9 mouse cellular contexts compared by ENCODE assay signal in genomic region chr2:103848923-103849700, GRCm38 (mm10). TPM values are rescaled to one million over a fixed set of nuclear protein-coding genes. Genes with fewer than 3 reads are reported as not detected.
DNase-seq lines count a peak whose midpoint lies in the region; ATAC-seq lines count a peak whose summit lies in the region.
"Had no signal": no experiment of that assay in that cellular context is flagged by ENCODE, and none has a peak within 500 bp of the region (broad histone marks: within the 10 kb centered on the region; RNA-seq: fewer than 3 reads in every experiment).

No protein-coding gene starts in this region.

- no peak overlapping the region for H3K27ac ChIP-seq in embryonic facial prominence, embryonic 12.5 days
- H3K27ac ChIP-seq in liver, embryonic 13.5 days: no peak overlapping the region
- H3K27ac ChIP-seq: stomach, embryonic 15.5 days had no signal

- H3K36me3 ChIP-seq in embryonic facial prominence, embryonic 12.5 days: no peaks in the 10 kb centered on the region
- H3K36me3 ChIP-seq in liver, embryonic 13.5 days: no peaks in the 10 kb centered on the region
- H3K36me3 ChIP-seq: stomach, embryonic 15.5 days had no signal

- H3K4me1 ChIP-seq in embryonic facial prominence, embryonic 12.5 days: no peaks in the 10 kb centered on the region
- H3K4me1 ChIP-seq in liver, embryonic 13.5 days (replicated peaks): 0 out of 2 replicates have a peak, but pooled peaks cover 4% of the 10 kb centered on the region

- ATAC-seq in frontal cortex, adult (ENCODE audit: low TSS enrichment): peak; percentile 74
- 0 out of 2 replicates have a peak, but pooled peaks have one; percentile 41 for ATAC-seq in embryonic facial prominence, embryonic 12.5 days (ENCODE audit: insufficient number of reproducible peaks, insufficient read depth, low FRiP score, low TSS enrichment)
- ATAC-seq in liver, embryonic 13.5 days (ENCODE audit: low read depth): no peak

- no peak for DNase-seq in frontal cortex, postnatal 14 days (ENCODE audit: low spot score in 2 of 2)
- DNase-seq in A20 (ENCODE audit: low read depth, low spot score): peak; percentile 62
- peak; percentile 32 for DNase-seq in adrenal gland, postnatal 25 days
- peak; percentile 77 for DNase-seq in induced T-regulatory cell, adult 2 months (ENCODE audit: low read depth)
- peak; percentile 45 for DNase-seq in liver, embryonic 13.5 days
- peak; percentile 91 for DNase-seq in retina, embryonic 14.5 days (ENCODE audit: low spot score)

- no peak overlapping the region for H3K4me2 ChIP-seq in embryonic facial prominence, embryonic 12.5 days (replicated peaks)
- no peak overlapping the region for H3K4me2 ChIP-seq in liver, embryonic 13.5 days
- H3K4me2 ChIP-seq: stomach, embryonic 15.5 days had no signal

- H3K9me3 ChIP-seq in embryonic facial prominence, embryonic 12.5 days: no peaks in the 10 kb centered on the region
- no peaks in the 10 kb centered on the region for H3K9me3 ChIP-seq in liver, embryonic 13.5 days (replicated peaks)
- H3K9me3 ChIP-seq: stomach, embryonic 15.5 days had no signal

- no peaks in the 10 kb centered on the region for H3K27me3 ChIP-seq in embryonic facial prominence, embryonic 12.5 days
- H3K27me3 ChIP-seq in liver, embryonic 13.5 days: no peaks in the 10 kb centered on the region
- H3K27me3 ChIP-seq: stomach, embryonic 15.5 days had no signal

- H3K9ac ChIP-seq in embryonic facial prominence, embryonic 12.5 days: no peak overlapping the region
- no peak overlapping the region for H3K9ac ChIP-seq in liver, embryonic 13.5 days
- H3K9ac ChIP-seq: stomach, embryonic 15.5 days had no signal

- H3K4me3 ChIP-seq in embryonic facial prominence, embryonic 12.5 days: no peak overlapping the region
- no peak overlapping the region for H3K4me3 ChIP-seq in liver, embryonic 13.5 days (replicated peaks)
- H3K4me3 ChIP-seq: stomach, embryonic 15.5 days had no signal

- 79% methylated on average over 9 of the region's 9 CpGs for WGBS in embryonic facial prominence, embryonic 12.5 days
- 67% methylated on average over 9 of the region's 9 CpGs for WGBS in liver, embryonic 13.5 days (ENCODE audit: insufficient replicate concordance)

RNA-seq across cellular contexts. Expression of gene Caprin1, which starts 51.7 kb away (rescaled TPM):
- total RNA-seq in adrenal gland, postnatal 25 days (2021): 545 and 563 TPM in 2 replicates
- polyA plus RNA-seq in embryonic facial prominence, embryonic 12.5 days (2016; fragmentation: Nextera tagmentation; extraction: Ambion mirVana): 458 and 465 TPM in 2 replicates
- 134 and 178 TPM in 2 replicates for polyA plus RNA-seq in liver, embryonic 13.5 days (2015; fragmentation: Nextera tagmentation; extraction: Ambion mirVana)

Comparison
In these comparisons a context has a peak if more than half of its experiments do, and no peak if none do; other contexts are left out.
1. DNase-seq: peak in A20 (single experiment), adrenal gland, postnatal 25 days (single experiment), induced T-regulatory cell, adult 2 months (single experiment), liver, embryonic 13.5 days (single experiment) and retina, embryonic 14.5 days (single experiment); none in frontal cortex, postnatal 14 days (0 of 2).